Mouse (Mus musculus): ENCODE data around the gene Apoc1. TPM values are rescaled to one million over a fixed set of nuclear protein-coding genes. Genes with fewer than 3 reads are reported as not detected.

Apoc1 gene
- polyA plus RNA-seq, 1 experiment = 6.6 TPM

GRCm38 (mm10) chr7:19702859-19703555, 10.5 kb upstream of the Apoc1 start:
- WGBS = 92% methylated on average over 16 of the region's 16 CpGs
- no peaks in the 10 kb centered on the region for H3K27me3 ChIP-seq (ENCODE audit: control insufficient read depth, insufficient read depth, low read length)
- DNase-seq = no peak
- 0 out of 2 replicates have a peak, but pooled peaks cover 4% of the 10 kb centered on the region for H3K4me1 ChIP-seq (ENCODE audit: control insufficient read depth, insufficient read depth, low read length)
- no peak overlapping the region for H3K4me3 ChIP-seq (replicated peaks; ENCODE audit: insufficient read depth, low read depth, low read length)
- H3K27ac ChIP-seq (ENCODE audit: insufficient read depth, low read length) = no peak overlapping the region
- TF ChIP-seq CTCF (IDR thresholded peaks at IDR 0.05; ENCODE audit: borderline replicate concordance, insufficient read depth, low read depth, low read length) (no peak), POLR2A (IDR thresholded peaks at IDR 0.05; ENCODE audit: borderline replicate concordance, insufficient read depth, low read length) (no peak)

DNA sequence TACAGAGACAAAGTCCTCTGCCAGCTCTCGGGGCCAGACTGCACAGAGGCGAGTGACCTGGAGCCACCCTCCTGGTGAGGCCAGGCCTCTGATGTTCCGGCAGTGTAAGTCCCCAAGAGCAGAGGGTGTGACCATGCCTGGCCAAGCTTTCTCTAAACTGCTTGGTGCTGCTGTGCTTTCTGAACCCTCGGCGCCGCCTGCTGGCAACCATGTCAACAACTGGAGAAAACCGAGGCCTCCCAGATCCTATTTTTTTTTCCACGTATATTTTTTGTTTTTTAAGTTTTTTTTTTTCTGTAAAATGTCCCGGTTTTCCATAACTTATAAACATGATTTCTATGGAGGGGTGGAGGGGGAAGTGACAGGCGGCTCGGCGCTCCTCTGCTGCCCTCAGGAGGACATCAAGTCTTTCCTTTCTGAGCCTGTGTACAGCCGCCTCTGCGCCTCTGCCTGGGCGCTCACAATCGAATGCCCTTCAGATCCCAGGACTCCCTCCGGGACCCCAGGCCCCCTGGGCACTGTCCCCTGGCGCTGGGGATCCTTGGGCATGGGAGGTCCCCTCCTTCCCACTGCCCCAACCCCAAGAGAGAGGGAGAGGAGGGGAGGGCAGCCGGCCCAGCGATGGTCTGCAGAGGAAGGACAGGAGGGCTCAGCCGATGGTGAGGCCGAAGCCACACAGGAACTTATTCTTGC, 8.8 kb upstream of the Apoc1 start:
- DNase-seq = peak; percentile 38 to 47
- Histone ChIP-seq H3K27me3 (ENCODE audit: control insufficient read depth, insufficient read depth, low read length) (no peaks in the 10 kb centered on the region), H3K4me1 (ENCODE audit: control insufficient read depth, insufficient read depth, low read length) (0 out of 2 replicates have a peak, but pooled peaks cover 4% of the 10 kb centered on the region), H3K27ac (ENCODE audit: insufficient read depth, low read length) (no peak overlapping the region), H3K4me3 (replicated peaks; ENCODE audit: insufficient read depth, low read depth, low read length) (no peak overlapping the region)
- WGBS = 38% methylated on average over 22 of the region's 22 CpGs
- TF ChIP-seq POLR2A (IDR thresholded peaks at IDR 0.05; ENCODE audit: borderline replicate concordance, insufficient read depth, low read length) = no peak
- peak; percentile 44 for TF ChIP-seq CTCF (IDR thresholded peaks at IDR 0.05; ENCODE audit: borderline replicate concordance, insufficient read depth, low read depth, low read length)

DNA sequence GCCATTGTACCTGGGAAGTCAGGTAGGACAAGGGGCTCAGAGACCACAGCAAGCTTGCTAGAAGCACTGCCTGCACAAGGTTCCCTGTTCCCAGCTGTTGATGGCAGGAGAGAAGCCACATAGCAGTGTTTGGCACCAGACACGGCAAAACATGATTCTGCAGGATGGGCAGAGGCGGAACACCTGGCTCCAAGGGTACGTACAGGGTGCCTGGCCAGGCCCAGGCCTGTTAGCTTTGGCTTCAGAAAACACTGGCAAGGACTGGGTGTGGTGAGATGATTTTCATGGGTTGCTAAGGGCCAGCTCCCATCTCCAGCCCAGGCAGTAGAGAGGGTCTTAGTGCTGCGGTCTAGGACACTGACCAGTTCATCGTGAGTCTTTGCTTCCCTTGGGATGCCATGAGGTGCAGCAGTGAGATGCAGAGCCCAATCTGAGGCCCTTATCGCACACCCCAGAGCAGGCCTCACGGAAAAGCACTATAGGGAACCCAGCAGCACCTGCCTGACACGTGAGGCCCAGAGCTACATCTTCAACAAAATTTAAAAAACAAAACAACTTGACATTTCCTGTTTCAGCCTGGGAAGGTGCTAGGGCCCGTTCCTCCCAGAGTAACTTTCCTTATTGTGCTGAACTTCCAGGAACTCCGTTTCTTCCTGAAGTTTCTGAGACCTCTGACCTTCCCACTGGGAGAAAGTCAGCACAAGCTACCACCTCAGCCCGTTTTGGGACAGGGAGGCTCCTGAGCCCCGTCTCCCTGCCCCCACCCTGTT, 8.0 kb upstream of the Apoc1 start:
- Histone ChIP-seq H3K27me3 (ENCODE audit: control insufficient read depth, insufficient read depth, low read length) (no peaks in the 10 kb centered on the region), H3K4me1 (ENCODE audit: control insufficient read depth, insufficient read depth, low read length) (0 out of 2 replicates have a peak, but pooled peaks cover 4% of the 10 kb centered on the region)
- 54% methylated on average over 12 of the region's 12 CpGs for WGBS

GRCm38 (mm10) chr7:19699827-19700148, 7.3 kb upstream of the Apoc1 start:
- DNase-seq = no peak
- no peaks in the 10 kb centered on the region for H3K27me3 ChIP-seq (ENCODE audit: control insufficient read depth, insufficient read depth, low read length)
- 0 out of 2 replicates have a peak, but pooled peaks cover 4% of the 10 kb centered on the region for H3K4me1 ChIP-seq (ENCODE audit: control insufficient read depth, insufficient read depth, low read length)
- H3K4me3 ChIP-seq (replicated peaks; ENCODE audit: insufficient read depth, low read depth, low read length) = no peak overlapping the region
- TF ChIP-seq CTCF (IDR thresholded peaks at IDR 0.05; ENCODE audit: borderline replicate concordance, insufficient read depth, low read depth, low read length) (no peak), POLR2A (IDR thresholded peaks at IDR 0.05; ENCODE audit: borderline replicate concordance, insufficient read depth, low read length) (no peak)
- H3K27ac ChIP-seq (ENCODE audit: insufficient read depth, low read length) = no peak overlapping the region
- 86% methylated on average over 4 of the region's 4 CpGs for WGBS

More for the DNA sequence above, 8.0 kb upstream of the Apoc1 start:
- Histone ChIP-seq H3K4me3 (replicated peaks; ENCODE audit: insufficient read depth, low read depth, low read length) (no peak overlapping the region), H3K27ac (ENCODE audit: insufficient read depth, low read length) (0 out of 2 replicates have a peak overlapping the region, but pooled peaks have one; percentile 24)
- no peak for DNase-seq
- TF ChIP-seq CTCF (IDR thresholded peaks at IDR 0.05; ENCODE audit: borderline replicate concordance, insufficient read depth, low read depth, low read length) (no peak), POLR2A (IDR thresholded peaks at IDR 0.05; ENCODE audit: borderline replicate concordance, insufficient read depth, low read length) (no peak)

DNA sequence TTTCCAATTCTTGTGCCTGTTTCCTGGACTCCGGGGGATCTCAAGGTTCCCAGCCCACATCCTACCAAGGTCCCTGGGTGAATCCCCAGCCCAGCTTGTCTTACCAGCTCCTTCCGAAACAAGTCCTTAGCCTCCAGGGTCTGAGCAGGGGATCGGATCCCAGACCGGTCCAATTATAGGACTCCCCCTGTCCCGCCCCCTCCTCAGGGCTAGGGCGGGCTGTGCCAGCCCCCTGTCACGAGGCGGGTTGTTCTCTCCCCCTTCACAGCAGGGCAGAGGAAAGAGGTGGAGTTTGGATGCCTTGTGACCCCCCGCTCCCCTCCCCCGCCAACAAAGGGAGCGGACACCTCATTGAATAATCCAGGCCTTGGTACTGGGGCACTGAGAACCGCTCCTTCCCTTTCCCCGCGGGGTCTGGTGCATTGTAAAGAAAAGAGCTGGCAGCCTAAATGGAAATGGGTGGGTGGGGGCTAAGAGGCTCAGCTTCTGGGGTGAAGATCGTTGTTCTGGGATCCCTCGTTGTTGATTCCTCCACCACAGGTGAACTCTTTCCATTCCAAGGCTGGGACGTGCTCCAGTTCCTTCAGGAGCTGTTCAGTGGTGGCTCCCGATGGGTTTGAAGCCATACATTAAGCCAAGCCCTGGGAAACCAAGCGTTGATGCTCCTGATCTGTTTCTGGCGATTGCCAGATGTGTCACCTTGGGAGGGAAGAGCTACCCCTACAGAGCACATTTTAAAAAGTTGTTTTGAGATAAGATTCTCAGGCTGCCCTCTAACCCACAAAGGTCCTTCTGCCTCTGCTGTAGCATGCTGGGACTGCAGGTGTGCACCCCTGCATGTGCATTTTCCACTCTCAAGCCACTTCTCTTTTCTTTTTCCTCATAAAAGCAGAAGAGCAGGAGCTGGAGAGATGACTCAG, 6.7 kb upstream of the Apoc1 start, which contains the start of gene Apoe:
Gene Apoe, minus strand, starts transcription at position 282 of the 920 bp plus-strand sequence.
- Histone ChIP-seq H3K27me3 (ENCODE audit: control insufficient read depth, insufficient read depth, low read length) (no peaks in the 10 kb centered on the region), H3K27ac (ENCODE audit: insufficient read depth, low read length) (peak within 1 kb of the TSS; percentile 43; the same call in 1 of the 2 replicates), H3K4me3 (replicated peaks; ENCODE audit: insufficient read depth, low read depth, low read length) (peak within 1 kb of the TSS; percentile 44), H3K4me1 (ENCODE audit: control insufficient read depth, insufficient read depth, low read length) (0 out of 2 replicates have a peak, but pooled peaks cover 4% of the 10 kb centered on the region)
- DNase-seq = peak; percentile 48 to 57
- TF ChIP-seq CTCF (IDR thresholded peaks at IDR 0.05; ENCODE audit: borderline replicate concordance, insufficient read depth, low read depth, low read length) = no peak
- peak; percentile 35; the same call in 1 of the 2 replicates for TF ChIP-seq POLR2A (IDR thresholded peaks at IDR 0.05; ENCODE audit: borderline replicate concordance, insufficient read depth, low read length)
- WGBS = 4% methylated on average over 20 of the region's 20 CpGs

DNA sequence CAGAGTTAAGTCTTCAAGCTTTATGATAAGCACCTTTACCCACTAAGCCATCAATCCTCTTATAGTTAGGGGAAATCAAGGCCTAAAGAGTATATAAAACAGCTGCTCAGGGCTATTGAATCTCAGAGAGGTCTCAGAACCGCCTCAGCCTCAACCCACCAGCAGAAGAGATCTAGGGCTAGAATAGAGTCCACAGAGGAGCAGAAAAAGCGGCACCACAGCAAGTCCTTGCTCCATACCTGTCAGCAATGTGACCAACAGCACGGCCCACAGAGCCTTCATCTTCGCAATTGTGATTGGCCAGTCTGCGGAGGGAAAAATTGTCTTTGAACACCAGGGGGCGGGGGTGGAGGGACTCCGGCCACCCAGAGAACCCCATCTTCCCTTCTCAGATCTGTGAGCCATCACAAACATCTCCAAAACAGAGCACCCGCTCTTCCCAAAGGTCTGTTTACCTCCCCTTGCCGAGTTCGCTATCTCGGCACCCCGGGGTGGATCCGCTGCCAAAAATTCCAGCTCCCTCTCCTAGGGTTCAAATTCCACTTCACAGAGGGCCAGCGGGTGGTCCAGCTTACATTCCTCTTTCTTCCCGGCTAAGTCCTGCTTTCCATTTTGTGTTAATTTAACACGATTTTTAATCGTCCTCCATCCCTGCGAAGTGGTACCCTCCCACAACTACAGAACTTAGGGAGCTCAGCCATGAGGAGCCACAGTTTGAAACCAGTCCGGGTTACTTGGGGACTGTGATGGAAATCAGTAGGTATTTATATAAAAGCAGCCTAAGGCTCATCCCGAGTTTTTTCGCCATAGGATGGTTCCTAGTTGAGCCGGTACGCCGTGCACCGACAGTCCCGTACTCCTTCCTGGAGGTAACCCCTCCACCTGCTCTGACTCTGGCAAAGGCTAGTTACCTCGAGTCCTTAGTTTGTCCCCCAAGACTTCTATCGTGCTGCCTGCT, 5.8 kb upstream of the Apoc1 start:
- TF ChIP-seq CTCF (IDR thresholded peaks at IDR 0.05; ENCODE audit: borderline replicate concordance, insufficient read depth, low read depth, low read length) (no peak), POLR2A (IDR thresholded peaks at IDR 0.05; ENCODE audit: borderline replicate concordance, insufficient read depth, low read length) (no peak)
- 7% methylated on average over 28 of the region's 28 CpGs for WGBS
- no peaks in the 10 kb centered on the region for H3K27me3 ChIP-seq (ENCODE audit: control insufficient read depth, insufficient read depth, low read length)
- DNase-seq = peak in 1 of 2 experiments; percentile 18
- H3K27ac ChIP-seq (ENCODE audit: insufficient read depth, low read length) = peak overlapping the region; percentile 43; the same call in 1 of the 2 replicates
- H3K4me1 ChIP-seq (ENCODE audit: control insufficient read depth, insufficient read depth, low read length) = 0 out of 2 replicates have a peak, but pooled peaks cover 4% of the 10 kb centered on the region
- H3K4me3 ChIP-seq (replicated peaks; ENCODE audit: insufficient read depth, low read depth, low read length) = peak overlapping the region; percentile 44

All from cerebellum, adult 2 months (tissue).